Mouse (Mus musculus): Measurements from ENCODE around the gene Usp45.

- TF ChIP-seq HCFC1 (IDR thresholded peaks at IDR 0.05; ENCODE audit: borderline replicate concordance, insufficient read depth, low read length): no peak
- no peak for TF ChIP-seq CHD2 (IDR thresholded peaks at IDR 0.05; ENCODE audit: low read depth, low read length)
These were observed 14.1 kb downstream of the Usp45 start for GRCm38 (mm10) chr4:21780816-21781726.

Measured in ES-E14 (cell line).